Mouse (Mus musculus) embryonic facial prominence, embryonic 13.5 days (tissue): Measurements from ENCODE around the gene Ifi206. TPM values are rescaled to one million over a fixed set of nuclear protein-coding genes. Genes with fewer than 3 reads are reported as not detected.

Experiments used
- microRNA-seq: library from miRNA; unstranded; fragments of <30 nt; microRNA quantifications from one replicate; pipeline ENCODE4, GENCODE M21; 2016
- polyA plus RNA-seq: library from polyadenylated mRNA; unstranded; fragments of >200 nt; fragmentation: Nextera tagmentation; extraction: Ambion mirVana; gene quantifications from 2 replicates; pipeline ENCODE4 v1.2.1, GENCODE M21; 2015

Ifi206 gene
- polyA plus RNA-seq, 1 experiment from 2014 or later = not detected

Small RNA genes within 50 kb of the gene (microRNA-seq; reads per million reads assigned to microRNA genes)
- gene Gm44481 = not detected

Other genes with a start within 250 kb of the Ifi206 start
- not detected in 2 replicates for gene Olfr418, start 225.0 kb downstream of the Ifi206 start, polyA plus RNA-seq
- gene Mptx2, start 213.3 kb downstream of the Ifi206 start, polyA plus RNA-seq = not detected in 2 replicates
- gene Ackr1, start 157.3 kb downstream of the Ifi206 start, polyA plus RNA-seq = 2.6 and 4.0 TPM in 2 replicates
- gene Aim2, start 140.2 kb downstream of the Ifi206 start, polyA plus RNA-seq = 2.7 and 3.1 TPM in 2 replicates
- 5.2 and 6.1 TPM in 2 replicates for gene Cadm3, start 123.3 kb downstream of the Ifi206 start, polyA plus RNA-seq
- not detected in 2 replicates for gene Ifi214, start 44.9 kb upstream of the Ifi206 start, polyA plus RNA-seq
- gene Ifi213, start 108.2 kb upstream of the Ifi206 start, polyA plus RNA-seq = not detected in 2 replicates
- 0.06 and 0.12 TPM in 2 replicates for gene Ifi209, start 139.9 kb upstream of the Ifi206 start, polyA plus RNA-seq
- not detected in 2 replicates for gene Ifi208, start 182.6 kb upstream of the Ifi206 start, polyA plus RNA-seq